Mouse (Mus musculus): ENCODE measurements around the gene Tsen2.

The Tsen2 gene

DNA sequence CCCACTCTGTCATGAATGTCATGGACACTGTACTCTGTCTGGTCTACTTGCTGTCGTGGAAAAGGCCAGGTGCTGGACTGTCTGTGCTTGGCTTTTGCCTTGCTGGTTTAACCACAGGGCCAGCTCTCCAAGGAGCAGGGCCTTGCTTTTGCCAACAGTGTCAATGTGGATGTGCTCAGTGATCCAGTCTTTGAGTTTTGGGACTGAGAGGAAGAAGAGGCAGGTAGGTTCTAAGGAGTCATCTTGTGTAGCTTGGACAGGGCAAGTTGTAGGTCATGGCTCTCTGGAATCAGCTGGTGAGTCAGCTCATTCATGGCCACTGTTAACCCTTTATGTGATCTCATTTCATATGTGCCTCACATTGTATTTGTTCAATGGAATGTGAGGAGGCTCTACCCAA is 62.0 kb downstream of the Tsen2 start:
- no peak for DNase-seq

DNA sequence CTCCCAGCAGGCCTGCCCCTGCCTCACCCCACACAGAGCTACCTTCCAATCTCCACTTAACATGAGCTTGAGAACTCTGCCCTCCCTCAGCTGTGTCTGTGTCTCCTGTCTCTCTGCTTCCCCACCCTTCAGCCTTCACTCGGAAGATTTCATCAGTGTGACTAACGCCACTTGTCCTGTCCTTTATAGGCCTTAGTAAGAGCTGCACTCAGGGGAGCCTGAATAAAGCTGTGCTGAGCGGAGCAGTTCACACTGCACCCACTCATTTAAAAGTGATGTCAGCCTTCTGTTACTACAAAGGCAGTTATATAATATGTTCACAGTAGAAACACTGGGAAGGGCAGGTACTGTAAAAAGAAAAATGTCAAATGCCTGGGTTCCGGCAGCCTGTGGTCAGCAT is 63.0 kb downstream of the Tsen2 start:
- no peak for DNase-seq

DNA sequence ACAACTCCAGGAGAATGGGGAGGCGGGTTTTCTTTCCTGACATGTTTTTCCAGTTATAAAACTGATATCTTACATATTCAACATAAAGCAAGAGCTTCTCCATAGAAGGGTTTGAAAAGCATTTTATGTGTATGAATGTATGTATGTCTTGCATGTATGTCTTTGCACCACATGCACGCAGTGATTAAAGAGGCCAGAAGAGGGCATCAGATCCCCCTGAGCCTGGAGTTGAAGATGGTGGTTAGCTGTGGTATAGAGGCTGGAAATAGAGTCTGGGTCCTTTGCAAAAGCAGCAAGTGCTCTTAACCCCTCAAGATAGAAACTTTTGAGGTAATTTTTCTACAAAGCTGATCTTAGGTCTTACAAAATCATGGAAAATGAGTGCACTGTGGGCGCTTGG is 64.7 kb downstream of the Tsen2 start:
- no peak for DNase-seq

DNA sequence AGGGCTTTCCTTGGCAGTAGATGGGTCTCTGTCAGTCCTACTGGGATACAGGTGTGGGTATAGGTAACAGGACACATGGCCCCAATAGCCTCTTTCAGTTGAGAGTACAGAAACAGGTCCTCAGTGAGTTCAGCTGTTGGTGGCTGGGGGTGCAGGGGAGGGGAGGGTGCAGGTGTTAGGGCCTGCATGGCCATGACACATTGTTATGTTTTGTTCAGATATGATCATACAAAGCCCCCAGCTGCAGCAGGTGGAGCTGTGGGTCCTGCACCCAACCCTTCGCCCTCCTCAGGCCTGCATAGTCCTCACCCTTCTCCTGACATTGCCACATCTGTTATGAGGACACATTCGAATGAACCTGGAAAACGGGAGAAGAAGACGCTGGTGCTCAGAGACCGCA is 65.8 kb downstream of the Tsen2 start:
- DNase-seq: no peak

DNA sequence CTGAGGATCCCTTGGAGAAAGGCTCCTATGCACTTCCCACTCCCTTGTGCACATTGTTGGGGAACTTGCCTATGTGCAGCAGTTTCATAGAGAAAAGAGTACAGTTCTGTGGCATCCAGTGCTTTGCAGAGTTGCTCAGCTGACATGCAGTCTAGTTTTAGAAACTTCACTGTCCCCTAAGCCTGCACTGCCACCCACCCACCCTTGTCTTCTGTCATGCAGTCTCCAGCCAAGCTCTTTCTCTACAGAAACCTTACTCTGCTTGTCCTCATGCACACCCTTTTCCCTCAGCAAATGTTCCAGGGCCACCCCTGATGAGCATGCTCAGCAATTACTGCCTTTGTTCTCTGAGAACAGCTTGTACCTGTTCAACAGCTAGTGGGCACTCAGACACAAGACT is 69.3 kb downstream of the Tsen2 start:
- DNase-seq: no peak

DNA sequence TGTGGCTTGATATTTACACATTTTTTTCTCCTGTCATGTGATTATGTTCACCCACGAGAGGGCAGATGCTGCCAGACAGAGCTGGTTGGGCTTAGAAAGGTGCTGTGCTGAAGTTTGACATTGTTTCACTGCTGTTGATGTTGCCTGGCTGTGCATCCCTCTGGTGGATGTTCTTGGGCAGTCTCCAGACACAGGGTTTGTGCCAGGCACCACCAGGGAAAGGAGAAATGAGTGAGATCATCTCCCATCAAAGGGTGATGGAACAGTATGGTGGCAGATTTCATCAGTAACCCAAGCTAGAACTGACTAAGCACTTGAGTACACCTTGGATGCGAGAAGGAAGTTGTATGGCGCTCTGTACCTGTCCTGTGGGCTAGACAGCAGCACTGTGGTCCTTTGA is 71.5 kb downstream of the Tsen2 start:
- no peak for DNase-seq

DNA sequence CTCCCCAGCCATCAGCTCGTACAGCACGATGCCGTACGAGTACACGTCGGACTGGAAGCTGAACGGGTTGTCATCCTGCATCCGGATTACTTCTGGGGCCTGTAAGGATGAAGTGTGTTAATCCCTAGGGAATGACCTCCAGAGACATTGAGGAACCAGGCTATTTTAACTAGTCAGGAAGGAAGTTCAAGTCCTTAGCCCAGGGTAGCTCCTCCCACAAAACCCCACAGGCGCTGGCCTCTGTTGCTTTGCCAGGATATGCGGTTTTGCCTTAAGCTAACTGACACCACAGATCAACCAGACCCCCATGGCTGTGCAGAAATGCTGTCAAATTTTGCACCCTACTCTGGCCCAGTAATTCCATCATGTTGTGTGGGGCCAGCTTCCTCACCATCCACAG is 75.4 kb downstream of the Tsen2 start:
- DNase-seq: peak; percentile 95

DNA sequence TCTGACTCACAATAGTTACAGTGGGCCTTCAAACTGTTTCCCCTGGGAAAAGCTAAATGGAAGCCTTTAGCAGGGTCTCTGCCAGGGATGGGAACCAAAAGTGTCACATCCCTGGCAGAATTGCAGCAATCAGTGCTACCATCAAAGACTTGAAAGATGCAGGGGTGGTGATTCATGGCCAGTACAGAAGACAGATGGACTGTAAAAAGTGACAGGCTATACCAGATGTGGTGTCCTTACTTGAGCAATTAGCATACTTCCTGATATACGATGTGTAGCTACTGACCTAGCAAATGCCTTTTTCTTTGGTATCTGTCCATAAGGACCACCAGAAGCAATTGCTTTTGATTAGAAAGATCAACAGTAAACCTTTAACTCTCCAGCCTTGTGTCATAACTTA is 76.5 kb downstream of the Tsen2 start:
- DNase-seq: no peak

DNA sequence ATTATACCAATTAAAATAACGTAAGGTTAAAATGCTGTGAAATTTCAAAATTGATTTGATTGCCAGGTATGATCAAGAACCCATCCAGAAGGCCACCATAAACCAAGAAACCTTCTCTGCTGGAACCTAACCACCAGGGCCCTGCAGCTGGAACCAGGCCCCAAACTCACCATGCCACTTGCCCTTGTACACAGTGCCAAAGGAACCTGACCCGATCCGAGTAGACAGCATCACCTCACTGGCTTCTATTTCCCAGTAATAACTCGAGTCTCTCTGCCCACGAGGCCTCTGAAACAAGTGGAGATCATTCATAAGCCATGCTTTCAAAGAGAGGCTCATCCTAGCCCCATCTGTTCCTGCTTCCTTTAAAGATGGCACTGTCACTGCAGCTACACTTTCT is 81.7 kb downstream of the Tsen2 start:
- DNase-seq: no peak

Measured in heart, adult 11 months (tissue).